Mouse (Mus musculus) cerebellum, adult 9-11 months (tissue): ENCODE measurements around the gene Anapc16.
"Not testable (repeated sequence)": the region's sequence is repeated elsewhere in the genome, so short reads cannot be mapped to it uniquely, and the experiment has no call there.

Source experiments
- DNase-seq: peaks from one replicate; pipeline ENCODE4 v3.0.0; 2022

Anapc16 gene

GRCm38 (mm10) chr10:60002673-60003212 lies at the start of gene Anapc16, which contains the start of gene Ascc1:
Gene Anapc16, minus strand, starts transcription at chr10:60003135.
Gene Ascc1, plus strand, starts transcription at chr10:60002805.
- DNase-seq: peak; percentile 99

- no peak for DNase-seq
Measured at GRCm38 (mm10) chr10:60050581-60050980, 47.6 kb upstream of the Anapc16 start.

- DNase-seq: peak; percentile 31
Measured at GRCm38 (mm10) chr10:60046696-60047095, 43.8 kb upstream of the Anapc16 start.

DNA sequence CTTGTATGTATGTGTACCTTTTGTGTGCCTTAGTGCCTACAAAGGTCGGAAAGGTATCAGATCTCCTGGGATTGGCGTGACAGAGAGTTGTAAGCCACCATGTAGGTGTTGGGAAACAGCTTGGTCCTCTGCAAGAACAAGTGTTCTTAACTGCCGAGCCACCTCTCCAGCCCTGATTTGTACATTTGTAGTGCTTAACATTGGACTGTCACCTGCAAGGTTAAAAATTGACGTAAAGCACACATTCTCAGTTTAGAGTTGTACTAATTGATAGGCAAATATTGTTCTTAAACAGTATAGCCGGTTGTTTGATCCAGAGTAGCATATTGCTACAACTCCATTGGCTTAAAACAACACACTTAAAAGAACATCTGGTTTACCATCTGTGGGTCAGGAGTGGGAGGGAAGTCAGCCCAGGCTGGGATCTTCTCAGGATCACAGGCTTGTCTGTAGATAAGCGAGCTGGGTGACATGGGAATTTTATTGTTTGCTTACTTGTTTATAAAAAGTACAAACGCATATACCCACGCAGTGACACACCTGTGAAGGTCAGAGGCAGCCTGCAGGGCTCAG lies 39.5 kb upstream of the Anapc16 start:
- DNase-seq: no peak

GRCm38 (mm10) chr10:60035744-60036143 lies 32.8 kb upstream of the Anapc16 start:
- no peak for DNase-seq

GRCm38 (mm10) chr10:60034621-60035020 lies 31.7 kb upstream of the Anapc16 start:
- DNase-seq: no peak

DNA sequence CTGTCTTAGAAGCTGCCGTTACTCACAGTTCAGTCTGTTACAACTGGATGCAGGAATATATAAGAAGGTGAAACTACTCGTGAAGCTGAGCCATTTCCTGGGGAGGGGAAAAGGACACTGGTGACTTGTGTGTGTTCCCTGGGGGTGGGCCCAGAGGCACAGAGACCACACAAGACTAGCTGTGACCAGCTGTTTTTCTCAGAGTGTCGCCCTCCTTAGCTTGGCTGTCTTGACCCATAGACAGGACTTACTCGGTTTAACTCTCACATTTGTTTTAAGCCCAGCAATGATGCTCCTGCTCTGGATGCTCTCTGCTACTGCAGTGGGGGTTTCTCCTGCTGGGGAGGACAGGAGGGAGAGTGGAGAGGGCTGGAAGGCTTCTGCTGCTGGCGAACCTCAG lies 30.1 kb upstream of the Anapc16 start:
- no peak for DNase-seq

- DNase-seq: no peak
Measured at GRCm38 (mm10) chr10:60032622-60033021, 29.7 kb upstream of the Anapc16 start.

DNA sequence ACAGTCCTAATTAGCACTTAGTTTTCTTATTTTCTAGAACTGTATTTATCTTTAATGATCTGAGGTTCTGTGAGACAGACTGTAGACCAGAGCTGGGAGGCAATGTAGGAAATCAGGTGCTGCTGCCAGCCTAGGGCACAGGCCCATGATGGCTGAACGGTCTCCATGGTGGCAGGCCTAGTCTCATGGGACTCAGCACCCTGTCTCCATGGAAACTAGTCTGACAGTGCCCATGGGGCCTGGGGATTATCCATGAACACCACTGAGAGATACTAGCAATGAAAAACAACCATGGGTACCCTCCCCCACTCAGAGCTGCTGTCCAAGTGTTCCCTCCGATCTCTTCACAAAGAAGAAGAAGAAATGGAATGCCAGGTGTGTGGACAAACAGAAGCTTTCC lies 29.1 kb upstream of the Anapc16 start:
- DNase-seq: no peak

DNA sequence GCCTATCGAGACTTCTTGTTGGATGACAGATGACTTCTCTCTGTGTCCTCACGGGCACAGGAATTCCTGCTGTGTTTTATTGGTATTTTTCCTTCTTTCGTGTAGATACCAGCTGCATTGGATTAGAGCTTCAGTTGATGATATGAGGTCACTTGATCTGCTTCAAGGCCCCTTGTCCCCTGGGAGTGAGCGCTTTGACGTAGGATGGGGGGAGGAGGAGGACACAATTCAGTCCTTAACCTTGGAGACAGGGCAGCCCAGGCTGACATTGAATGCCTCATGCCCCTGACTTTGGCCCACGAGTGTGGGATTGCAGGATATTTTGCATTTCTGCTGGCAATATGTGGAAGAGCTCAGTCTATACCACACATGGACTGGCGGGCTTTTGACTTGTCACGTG lies 28.6 kb upstream of the Anapc16 start:
- no peak for DNase-seq

DNA sequence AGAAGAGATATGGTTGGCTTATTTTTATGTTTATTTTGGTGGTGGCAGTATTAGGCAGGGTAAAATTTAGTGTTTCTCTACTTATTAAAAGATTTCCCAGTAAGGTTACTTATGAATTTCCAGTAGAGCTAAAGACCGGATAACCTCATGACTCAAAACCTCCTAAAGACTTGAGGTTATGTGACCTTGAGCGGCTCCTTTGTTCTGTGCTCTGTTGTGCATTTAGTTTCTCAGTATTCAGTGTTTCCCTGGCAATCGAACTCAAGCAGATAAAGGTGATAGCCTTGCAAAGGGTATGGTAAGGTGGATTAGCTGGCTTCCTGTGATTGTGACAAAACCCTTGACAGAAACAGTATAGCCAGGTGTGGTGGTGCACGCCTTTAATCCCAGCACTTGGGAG lies 26.5 kb upstream of the Anapc16 start:
- DNase-seq: no peak

DNA sequence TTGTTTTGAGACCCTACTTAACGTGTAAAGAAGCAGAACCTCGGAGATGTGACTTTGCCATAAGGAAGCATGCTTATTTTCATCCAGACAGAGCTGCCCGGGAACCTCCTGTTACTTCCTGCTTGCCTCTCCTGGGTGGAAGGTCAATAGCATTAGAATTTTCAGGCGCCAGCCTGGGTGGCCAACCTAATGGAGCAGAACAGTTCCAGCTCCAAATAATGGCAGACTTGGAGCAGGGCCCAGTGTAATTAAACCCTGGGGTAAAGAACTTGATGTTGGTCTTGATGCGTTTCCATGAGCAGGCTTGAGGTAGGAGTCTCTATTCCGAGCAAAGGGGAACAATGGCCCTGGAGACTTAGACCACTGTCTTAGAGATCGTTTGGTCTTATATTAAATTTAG lies 26.0 kb upstream of the Anapc16 start:
- no peak for DNase-seq

DNA sequence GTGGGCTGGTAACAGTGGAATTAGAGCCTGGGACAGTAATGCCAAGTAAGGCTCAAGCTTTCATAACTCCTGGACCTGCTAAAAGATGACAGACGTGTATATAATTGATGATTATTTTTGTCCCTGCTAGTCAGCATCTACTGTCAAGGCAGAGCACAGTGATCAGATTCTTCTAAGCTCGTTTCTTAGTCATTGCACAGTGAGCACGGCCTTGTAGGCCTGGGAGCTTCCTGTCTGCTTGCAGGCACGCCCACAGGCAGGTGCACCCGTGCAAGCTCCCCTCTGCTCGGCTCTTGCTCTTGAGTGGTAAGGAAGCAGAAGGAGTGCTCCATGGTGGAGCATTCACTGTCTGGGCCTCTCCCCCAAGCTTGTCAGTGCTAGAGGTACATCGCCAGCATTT lies 25.2 kb upstream of the Anapc16 start:
- no peak for DNase-seq

- no peak for DNase-seq
Measured at GRCm38 (mm10) chr10:60027619-60028084, 24.7 kb upstream of the Anapc16 start.

DNA sequence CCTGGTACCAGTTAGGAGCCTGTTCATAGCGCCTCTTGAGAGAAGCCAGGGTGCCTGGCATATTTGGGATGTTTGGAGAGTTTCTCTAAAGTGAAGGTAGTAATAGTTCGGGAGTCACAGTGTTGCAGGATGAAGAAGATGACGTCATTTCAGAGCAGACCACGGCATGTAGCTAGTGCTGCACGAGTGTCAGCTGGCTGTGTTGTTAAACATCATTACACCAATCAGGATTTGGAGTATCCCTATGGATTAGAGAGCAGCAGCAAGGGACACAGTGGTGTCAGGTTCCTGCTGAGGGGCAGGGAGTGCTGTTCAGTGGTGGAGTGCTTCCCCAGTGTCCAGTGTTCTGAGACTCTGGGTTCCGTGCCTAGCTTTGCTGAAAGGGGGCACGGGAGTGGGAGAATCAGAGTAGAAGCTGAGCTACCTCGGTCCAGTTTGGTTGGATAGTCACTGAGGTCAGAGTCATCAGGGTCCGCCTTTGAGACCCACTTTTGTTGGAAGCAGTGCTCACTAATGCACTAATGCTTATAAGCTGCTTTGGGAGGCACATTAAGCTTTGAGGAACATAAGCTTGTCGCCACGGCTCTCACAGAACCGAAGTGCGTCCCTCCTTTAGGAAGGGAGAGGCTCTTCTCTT lies 23.9 kb upstream of the Anapc16 start:
- DNase-seq: no peak

GRCm38 (mm10) chr10:60023751-60024150 lies 20.8 kb upstream of the Anapc16 start:
- no peak for DNase-seq

- DNase-seq: no peak
Measured at GRCm38 (mm10) chr10:60019299-60019698, 16.4 kb upstream of the Anapc16 start.

DNA sequence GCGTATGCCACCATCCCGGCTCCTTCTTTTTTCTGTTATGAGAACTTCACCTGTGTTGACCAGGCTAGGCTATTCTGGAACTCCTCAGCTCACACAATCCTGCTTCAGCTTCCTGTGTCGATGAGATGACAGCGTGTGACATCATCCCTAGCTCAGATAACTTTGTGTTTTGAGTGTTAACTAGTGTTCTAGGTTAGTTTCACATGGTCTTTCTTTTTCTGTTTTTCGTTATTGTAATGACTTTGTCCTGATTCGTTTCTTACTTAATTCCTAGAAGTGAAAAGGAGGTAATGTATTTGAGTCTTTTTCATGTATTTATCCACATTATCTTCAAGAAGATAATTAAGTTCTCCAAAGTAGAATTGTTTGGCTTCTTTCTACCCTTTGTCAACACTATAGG lies 13.3 kb upstream of the Anapc16 start:
- no peak for DNase-seq

GRCm38 (mm10) chr10:60009115-60009514 lies 6.2 kb upstream of the Anapc16 start:
- no peak for DNase-seq

DNA sequence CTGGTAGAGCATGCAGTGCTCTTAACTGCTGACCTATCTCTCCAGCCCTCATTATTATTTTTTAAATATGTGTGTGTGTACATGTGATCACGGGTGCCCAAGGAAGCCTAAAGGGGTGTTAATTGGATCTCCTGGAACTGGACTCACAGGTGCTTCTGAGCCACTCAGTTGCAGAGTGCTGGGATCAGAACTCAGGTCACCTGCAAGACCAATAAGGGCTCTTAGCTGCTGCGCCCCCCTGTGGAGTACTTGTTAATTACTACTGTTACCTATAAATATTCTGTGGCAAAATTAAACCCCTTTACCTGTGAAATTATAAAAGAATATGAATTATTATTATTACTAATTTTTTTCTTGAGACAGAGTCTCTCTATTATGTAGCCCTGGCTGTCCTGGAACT lies 2.3 kb upstream of the Anapc16 start:
- DNase-seq: peak; percentile 45

- no peak for DNase-seq
Measured at GRCm38 (mm10) chr10:60003847-60004246, 912 bp upstream of the Anapc16 start.

DNA sequence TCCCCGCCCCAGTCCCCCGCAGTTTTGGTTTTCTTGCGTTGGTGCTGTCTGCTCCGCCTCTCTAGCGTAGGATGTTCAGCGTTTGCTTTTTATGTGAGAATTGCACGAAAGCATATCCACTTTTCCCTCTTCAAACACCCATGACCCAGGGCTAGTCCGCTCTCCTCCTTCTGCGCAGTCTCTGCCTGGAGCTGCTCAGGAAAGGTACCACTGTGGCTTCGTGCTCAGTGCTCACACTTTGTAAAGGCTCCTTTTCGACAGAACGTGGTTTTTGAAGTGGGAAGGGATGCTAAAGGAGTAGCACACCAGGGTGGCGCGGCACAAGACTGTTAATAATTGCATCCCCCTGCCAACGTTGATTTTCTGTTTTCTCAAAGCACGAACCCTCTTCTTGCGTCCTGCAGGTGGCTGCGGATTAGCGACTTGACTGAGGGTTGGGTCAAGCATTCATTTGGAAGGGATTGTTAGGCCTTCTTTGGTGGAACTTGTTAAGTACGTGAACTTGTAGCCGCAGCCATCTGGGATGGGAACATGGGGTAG lies 348 bp upstream of the Anapc16 start:
- DNase-seq: no peak

DNA sequence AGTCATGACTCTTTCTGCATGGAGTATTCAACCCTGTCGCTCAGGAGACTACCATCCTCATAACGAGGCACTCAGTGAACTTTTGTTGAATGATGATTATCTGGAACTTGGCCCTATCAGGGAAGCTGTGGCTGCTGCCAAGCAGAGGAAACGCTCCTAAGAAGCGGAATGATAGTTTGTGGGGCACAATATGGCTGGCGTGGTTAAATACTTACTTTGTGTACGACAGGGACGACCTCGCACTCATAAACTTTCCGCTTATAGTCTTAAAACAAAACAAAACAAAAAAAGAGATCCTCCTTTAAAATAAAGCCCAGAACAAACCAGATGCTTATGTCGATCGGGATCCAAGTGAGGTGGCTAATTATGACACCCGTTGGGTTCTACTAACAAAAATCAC lies 732 bp downstream of the Anapc16 start:
- DNase-seq: no peak

DNA sequence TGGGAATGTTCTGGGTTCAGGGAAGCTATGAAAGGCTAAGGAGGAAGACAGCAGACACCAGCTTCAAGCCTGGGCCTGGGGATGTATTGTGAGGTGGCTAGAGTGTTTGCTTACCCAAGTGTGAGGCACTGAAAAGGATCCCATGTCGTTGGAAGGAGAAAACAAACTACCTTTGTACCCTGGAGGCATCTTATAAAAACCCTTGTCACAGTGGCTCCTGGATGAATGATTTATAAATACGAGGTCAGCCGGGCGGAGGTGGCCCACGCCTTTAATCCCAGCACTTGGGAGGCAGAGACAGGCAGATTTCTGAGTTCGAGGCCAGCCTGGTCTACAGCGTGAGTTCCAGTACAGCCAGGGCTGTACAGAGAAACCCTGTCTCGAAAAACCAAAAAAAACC lies 1.3 kb downstream of the Anapc16 start:
- not testable (repeated sequence) for DNase-seq
